Mouse (Mus musculus) erythroblast, embryonic 14.5 days (primary cell): ENCODE measurements around the gene Pnmal2. TPM values are rescaled to one million over a fixed set of nuclear protein-coding genes. Genes with fewer than 3 reads are reported as not detected.

Source experiments
- H3K27me3 ChIP-seq: 2 replicates; pipeline ENCODE4 v1.6.1; 2012; ENCODE audit warnings: inconsistent platforms; ENCODE audit not compliant: control insufficient read depth
- H3K36me3 ChIP-seq: 2 replicates; pipeline ENCODE4 v1.6.1; 2012; ENCODE audit warnings: mild to moderate bottlenecking, inconsistent platforms; ENCODE audit not compliant: control insufficient read depth
- H3K4me1 ChIP-seq: 2 replicates; pipeline ENCODE4 v1.6.1; 2012; ENCODE audit warnings: inconsistent platforms; ENCODE audit not compliant: control insufficient read depth
- H3K4me3 ChIP-seq: replicated peaks from 2 replicates; pipeline ENCODE3; 2012; ENCODE audit warnings: moderate library complexity, mild to moderate bottlenecking, inconsistent platforms
- H3K9me3 ChIP-seq: 2 replicates; pipeline ENCODE4 v1.6.1; 2012; ENCODE audit warnings: low read length, inconsistent platforms, mixed read lengths; ENCODE audit not compliant: control insufficient read depth
- GATA1 ChIP-seq: IDR thresholded peaks from 2 replicates; pipeline ENCODE4 v1.6.1; 2012; ENCODE audit warnings: low read length, inconsistent platforms, mixed read lengths
- TAL1 ChIP-seq: IDR thresholded peaks from 3 replicates; pipeline ENCODE4 v1.6.1; 2012; ENCODE audit warnings: low read length, inconsistent platforms, mixed read lengths
- polyA plus RNA-seq: library from polyadenylated mRNA; stranded (reverse); fragments of >175 nt; gene quantifications from 2 replicates; pipeline ENCODE4 v1.2.3, GENCODE M21; 2012

The Pnmal2 gene
- polyA plus RNA-seq, 1 experiment: not detected

DNA sequence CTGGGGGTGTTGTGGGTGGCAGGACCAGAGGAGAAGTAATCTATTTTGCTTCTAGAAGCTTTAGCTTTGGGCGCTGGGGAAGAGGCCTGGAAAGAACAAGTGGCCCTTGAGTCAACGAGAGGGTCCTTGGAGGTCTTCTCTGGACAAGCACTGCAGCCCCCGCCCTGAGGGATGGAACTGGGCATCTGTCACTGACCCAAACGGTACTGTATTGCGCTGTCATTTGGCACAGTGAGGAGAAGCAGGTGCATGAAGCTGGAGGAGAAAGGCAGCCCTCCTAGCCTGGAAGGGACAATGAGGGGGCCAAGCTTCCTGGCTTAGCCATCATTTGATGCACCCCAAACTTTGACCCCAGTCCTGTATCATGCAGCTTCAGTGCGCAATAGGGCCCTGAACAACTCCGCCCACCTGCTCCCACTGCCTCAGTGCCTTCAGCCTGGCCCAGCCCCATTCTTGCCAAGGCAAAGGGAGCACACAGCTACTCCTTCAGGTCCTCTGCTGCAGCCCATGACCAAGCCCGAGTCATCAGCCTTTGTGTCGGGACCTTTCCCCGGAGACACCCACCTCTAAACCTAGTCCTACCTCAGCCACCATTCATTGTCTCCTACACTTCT lies 22.0 kb upstream of the Pnmal2 start:
- Histone ChIP-seq H3K27me3 (no peaks in the 10 kb centered on the region), H3K4me1 (peaks cover 56% of the 10 kb centered on the region), H3K9me3 (no peaks in the 10 kb centered on the region), H3K4me3 (peak overlapping the region; percentile 98), H3K36me3 (peaks cover 49% of the 10 kb centered on the region)
- TF ChIP-seq TAL1: no peak
- no peak for TF ChIP-seq GATA1

DNA sequence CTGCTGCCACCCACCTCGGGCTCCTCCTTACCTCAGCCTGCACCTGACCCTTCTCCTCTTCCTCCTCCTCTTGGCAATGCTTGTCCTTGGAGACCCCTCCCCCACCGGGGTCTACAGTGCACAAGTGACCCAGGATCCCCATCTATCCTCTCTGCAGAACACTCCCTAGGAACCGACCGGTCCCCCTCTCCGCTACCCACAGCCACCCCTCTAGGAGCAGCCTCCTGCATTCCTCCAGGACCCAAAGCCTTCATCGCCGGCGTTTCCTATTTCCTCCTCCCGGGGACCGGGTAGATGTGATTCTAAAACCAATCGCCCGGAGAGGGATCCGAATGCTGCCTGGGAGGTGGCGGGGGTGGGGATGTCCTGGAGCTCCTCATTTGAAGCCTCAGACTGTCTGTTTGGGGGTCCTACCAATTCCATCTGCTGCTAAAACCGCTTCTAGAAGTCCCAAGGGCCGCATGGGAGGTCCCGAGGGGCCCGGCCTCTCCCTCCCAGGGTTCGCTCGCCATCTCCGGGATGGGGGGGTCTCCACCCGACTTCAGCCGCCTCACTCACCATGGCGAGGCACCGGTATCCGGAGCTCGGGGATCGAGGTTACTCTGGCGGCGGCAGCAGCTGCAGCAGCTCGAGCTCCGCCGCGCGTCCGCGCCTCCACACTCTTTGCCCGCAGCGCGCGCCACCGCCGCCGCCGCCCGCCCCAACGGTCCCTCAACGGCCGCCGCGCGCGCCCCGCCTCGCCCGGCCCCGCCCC lies 21.0 kb upstream of the Pnmal2 start:
- no peak for TF ChIP-seq GATA1
- no peak for TF ChIP-seq TAL1

DNA sequence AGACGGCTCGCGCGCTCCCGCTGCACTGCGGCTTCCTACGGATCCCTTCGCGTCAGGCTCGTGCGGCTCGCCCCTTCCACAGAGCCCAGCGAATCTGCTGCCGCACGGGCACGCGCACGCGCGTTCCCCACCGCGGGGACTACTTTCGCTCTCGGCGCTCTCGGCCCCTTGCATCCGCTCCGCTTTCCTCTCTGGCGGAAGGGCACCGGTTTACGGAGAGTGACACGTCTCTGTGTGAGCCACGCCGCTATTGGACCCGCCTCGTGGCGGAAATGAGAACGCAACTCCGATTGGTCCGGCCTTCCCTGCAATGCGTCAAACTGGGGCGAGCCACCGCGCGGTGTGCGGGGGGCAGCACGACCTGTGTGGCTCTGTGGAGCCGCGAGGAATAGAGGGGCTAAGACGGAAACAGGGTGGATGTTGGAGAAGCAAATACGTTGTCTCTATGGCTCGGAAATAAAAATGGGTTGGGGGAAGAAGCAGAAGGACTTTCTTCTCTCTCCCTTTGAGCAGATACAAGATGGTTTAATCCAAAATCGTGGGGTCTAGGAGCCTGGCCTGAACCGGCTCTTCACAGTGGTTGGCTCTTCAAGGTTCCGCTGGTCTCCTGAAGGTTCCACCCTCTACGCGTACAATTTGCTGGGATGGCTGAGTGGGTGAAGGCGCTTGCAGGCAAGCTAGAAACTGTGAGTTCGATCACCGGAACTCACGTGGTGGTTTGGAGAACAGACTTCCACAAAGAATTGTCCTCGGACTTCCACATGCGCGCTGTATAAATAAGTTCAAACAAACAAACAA lies 20.2 kb upstream of the Pnmal2 start, which contains the start of gene Calm3:
TSS of gene Calm3 (minus strand) at position 78 of the 798 bp plus-strand sequence.
- Histone ChIP-seq H3K4me1 (peaks cover 48% of the 10 kb centered on the region), H3K4me3 (peak within 1 kb of the TSS; percentile 98), H3K9me3 (no peaks in the 10 kb centered on the region), H3K27me3 (no peaks in the 10 kb centered on the region), H3K36me3 (peaks cover 31% of the 10 kb centered on the region)
- TF ChIP-seq GATA1 (no peak), TAL1 (no peak)

More for the DNA sequence above, 21.0 kb upstream of the Pnmal2 start:
- peaks cover 39% of the 10 kb centered on the region for H3K36me3 ChIP-seq
- H3K9me3 ChIP-seq: no peaks in the 10 kb centered on the region
- H3K4me1 ChIP-seq: peaks cover 55% of the 10 kb centered on the region
- peak overlapping the region; percentile 98 for H3K4me3 ChIP-seq
- no peaks in the 10 kb centered on the region for H3K27me3 ChIP-seq

DNA sequence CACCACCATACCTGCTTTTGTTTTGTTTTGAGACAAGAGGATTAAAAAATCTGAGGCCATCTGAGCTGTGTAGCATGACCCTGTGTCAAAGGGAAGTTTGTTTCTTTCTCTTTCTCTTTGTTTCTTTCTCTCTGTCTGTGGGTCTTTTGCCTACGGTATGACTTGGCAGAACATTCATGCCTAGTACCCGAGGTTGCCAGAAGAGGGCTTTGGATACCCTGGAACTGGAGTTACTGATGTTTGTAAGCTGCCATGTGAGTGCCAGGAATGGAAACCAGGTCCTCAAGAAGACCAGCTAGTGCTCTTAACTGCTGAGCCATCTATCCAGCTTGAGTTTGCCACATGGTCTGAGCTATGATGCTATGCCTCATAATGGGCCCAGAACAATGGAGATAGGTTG lies 16.1 kb upstream of the Pnmal2 start:
- Histone ChIP-seq H3K9me3 (no peaks in the 10 kb centered on the region), H3K27me3 (no peaks in the 10 kb centered on the region), H3K36me3 (no peaks in the 10 kb centered on the region), H3K4me1 (peaks cover 9% of the 10 kb centered on the region), H3K4me3 (no peak overlapping the region)
- TF ChIP-seq TAL1: no peak
- no peak for TF ChIP-seq GATA1

DNA sequence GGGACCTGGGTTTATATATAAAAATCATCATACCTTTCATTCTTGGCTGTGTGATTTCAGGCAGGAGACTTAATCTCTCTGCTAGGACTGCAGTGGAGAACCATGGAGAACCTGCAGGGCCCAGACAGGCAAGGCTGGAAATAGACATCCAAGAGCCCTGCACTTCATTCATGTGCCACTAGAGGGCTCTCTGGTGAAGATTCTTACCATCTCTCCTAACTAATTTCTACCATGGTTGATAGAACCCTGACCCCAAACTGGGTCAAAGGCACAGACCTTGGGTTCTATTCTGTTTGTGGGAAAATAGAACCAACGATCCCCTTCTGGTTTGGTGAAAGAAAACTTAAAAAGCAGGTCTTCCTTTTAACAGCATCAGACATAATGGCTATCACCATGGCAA lies 13.6 kb upstream of the Pnmal2 start:
- H3K9me3 ChIP-seq: no peaks in the 10 kb centered on the region
- H3K4me1 ChIP-seq: no peaks in the 10 kb centered on the region
- H3K36me3 ChIP-seq: no peaks in the 10 kb centered on the region
- peaks cover 2% of the 10 kb centered on the region; the same call in 1 of the 2 replicates for H3K27me3 ChIP-seq
- TF ChIP-seq TAL1 (no peak), GATA1 (no peak)
- no peak overlapping the region for H3K4me3 ChIP-seq

DNA sequence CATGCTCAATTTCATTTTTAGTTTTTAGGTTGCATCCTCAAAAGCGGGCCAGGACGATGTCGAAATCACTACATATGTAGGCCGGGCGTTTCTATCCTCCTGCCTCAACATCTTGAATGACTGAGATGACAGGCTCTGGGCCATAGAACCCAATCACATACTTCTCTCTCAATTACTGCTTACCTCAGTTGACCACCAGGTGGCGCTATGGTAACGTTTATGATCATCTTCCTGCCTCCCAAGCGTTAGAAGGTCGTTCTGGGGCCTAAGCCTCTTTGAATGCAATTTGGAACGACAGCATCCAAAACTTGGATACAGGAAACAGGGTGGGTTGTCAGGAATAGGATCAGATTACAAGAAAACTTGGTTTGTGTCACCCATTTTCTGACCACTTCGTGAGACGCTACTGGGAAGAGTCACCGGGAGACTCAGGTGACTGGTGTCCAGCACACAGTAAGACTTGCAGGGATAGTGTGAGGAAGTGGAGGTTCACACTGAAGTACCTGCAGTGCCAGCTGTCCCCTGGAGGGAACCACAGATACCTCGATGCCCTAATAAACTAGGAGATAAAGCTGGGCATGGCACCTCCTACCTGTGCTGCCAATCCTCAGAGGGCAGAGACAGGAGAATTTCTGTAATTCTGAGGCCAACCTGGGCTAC lies 12.4 kb upstream of the Pnmal2 start:
- Histone ChIP-seq H3K4me1 (no peaks in the 10 kb centered on the region), H3K4me3 (no peak overlapping the region), H3K36me3 (no peaks in the 10 kb centered on the region), H3K27me3 (peaks cover 2% of the 10 kb centered on the region; the same call in 1 of the 2 replicates), H3K9me3 (no peaks in the 10 kb centered on the region)
- no peak for TF ChIP-seq GATA1
- TF ChIP-seq TAL1: no peak

DNA sequence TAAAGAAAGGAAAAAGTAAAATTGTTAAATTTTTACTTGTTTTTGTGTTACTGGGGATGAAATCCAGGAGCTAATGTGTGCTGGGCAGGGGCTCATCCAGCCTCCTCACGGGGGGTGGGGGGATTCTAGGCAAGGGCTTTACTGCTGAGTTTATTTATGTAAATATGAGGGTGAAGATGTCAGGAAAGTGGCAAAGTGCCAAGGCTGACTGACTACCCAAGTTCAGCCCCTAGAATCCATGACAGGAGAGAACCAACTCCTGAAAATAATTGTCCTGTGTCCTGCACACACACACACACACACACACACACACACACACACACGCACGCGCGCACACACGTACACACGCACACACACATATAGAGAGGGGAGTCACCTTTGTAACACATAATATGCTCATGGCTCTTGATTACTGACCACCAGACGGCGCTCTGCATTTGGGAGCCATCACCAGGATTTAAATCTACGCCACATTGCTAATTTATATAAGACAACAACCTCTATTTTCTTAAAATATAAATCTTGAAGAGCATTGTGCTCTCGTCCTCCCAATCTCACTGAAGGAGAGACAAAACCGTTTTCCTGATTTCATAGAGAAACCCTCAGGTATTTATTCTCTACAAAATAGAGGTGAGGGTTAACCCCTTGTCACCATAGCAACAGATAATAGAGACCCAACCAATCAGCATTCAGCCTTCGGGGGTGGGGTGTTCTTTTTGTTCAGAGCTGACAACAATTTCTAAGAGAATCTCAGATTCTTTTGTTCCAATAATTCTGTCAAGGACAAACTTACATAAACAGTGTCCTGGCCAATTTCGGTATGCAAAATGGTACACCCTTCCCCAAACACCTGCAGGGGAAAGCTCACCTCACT lies 11.5 kb upstream of the Pnmal2 start:
- Histone ChIP-seq H3K27me3 (peaks cover 2% of the 10 kb centered on the region; the same call in 1 of the 2 replicates), H3K4me3 (no peak overlapping the region), H3K9me3 (no peaks in the 10 kb centered on the region; the same call in 1 of the 2 replicates), H3K4me1 (no peaks in the 10 kb centered on the region), H3K36me3 (no peaks in the 10 kb centered on the region)
- TF ChIP-seq GATA1: no peak
- TF ChIP-seq TAL1: no peak

DNA sequence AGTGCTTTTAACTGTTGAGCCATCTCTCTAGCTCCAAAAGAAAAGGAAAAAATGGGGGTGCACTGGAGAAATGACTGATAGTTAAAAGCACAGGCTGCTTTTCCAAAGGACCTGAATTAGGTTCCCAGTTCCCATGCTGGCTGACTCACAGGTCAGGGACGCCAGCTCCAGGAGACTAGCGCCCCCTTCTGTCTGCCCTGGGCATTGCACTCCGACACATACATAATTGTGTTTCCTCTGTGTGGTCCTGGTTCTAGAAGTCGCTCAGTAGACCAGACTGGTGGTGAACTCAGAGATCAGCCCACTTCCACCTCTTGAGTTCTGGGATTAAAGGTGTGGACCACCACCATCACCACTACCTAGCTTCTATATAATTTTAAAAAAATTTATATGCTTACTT lies 7.2 kb upstream of the Pnmal2 start:
- Histone ChIP-seq H3K9me3 (no peaks in the 10 kb centered on the region; the same call in 1 of the 2 replicates), H3K27me3 (peaks cover 10% of the 10 kb centered on the region), H3K4me3 (no peak overlapping the region), H3K4me1 (no peaks in the 10 kb centered on the region), H3K36me3 (no peaks in the 10 kb centered on the region)
- TF ChIP-seq GATA1 (no peak), TAL1 (no peak)
